ENCODE assay signal across 8 mouse cellular contexts in the genomic region with DNA sequence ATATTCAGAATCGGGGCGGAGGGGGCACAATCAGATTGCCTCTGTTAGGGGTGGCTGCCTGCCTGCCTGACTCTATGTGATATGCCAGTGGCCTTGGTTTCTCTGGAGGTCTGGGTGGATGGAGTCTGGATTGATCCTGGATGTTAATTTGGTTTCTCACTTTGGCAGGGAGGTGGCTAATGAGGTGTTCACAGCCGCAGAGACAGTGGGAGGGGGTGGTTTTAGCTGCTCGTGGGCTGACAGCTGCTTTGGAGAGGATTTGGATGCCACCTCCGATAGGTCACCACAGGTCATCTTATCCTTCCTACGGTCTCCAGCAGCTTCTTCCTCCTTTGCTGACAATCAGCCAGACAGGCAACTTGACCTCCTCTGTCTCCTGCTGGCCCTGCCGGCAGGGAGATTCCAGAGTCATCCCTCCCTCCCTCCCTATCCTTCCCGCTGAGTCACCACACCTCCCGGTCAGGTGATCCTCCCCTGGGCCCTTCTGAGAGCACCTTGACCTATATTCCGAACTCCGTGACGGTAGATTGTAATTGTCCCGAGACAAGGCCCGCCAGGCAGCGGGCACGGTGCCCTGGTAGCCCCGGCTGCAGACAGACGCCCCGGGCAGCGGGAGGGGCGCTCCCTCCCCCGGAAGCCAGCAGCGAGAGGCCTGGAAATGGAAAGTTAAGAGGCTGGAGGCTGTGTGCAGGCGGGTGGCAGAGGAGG. TPM values are rescaled to one million over a fixed set of nuclear protein-coding genes. Genes with fewer than 3 reads are reported as not detected.
DNase-seq lines count a peak whose midpoint lies in the region; ATAC-seq and TF ChIP-seq lines count a peak whose summit lies in the region.

No protein-coding gene starts in this region.

- TF ChIP-seq CTCF in intestine, postnatal 0 days (IDR thresholded peaks at IDR 0.05; ENCODE audit: low read depth) = no peak

- peak overlapping the region; percentile 65 for H3K27ac ChIP-seq in intestine, postnatal 0 days (ENCODE audit: low read depth, low read length)
- peak overlapping the region; percentile 82 for H3K27ac ChIP-seq in midbrain, embryonic 10.5 days (replicated peaks)

- peaks cover 4% of the 10 kb centered on the region for H3K4me1 ChIP-seq in intestine, postnatal 0 days (replicated peaks; ENCODE audit: control insufficient read depth, insufficient read depth, low read length)
- peaks cover 39% of the 10 kb centered on the region for H3K4me1 ChIP-seq in midbrain, embryonic 10.5 days

- peak; percentile 40 for ATAC-seq in granulocyte monocyte progenitor cell, adult 5-6 weeks (replicated peaks; ENCODE audit: poor library complexity, severe bottlenecking)
- peak; percentile 98 for ATAC-seq in intestine, postnatal 0 days

- no peaks in the 10 kb centered on the region for H3K9me3 ChIP-seq in intestine, postnatal 0 days (ENCODE audit: control insufficient read depth)
- H3K9me3 ChIP-seq in midbrain, embryonic 10.5 days (replicated peaks) = no peaks in the 10 kb centered on the region

- WGBS in intestine, postnatal 0 days = 2% methylated on average over 24 of the region's 24 CpGs
- 1% methylated on average over 24 of the region's 24 CpGs for WGBS in midbrain, embryonic 10.5 days

- peak overlapping the region; percentile 45 for H3K4me3 ChIP-seq in intestine, postnatal 0 days (ENCODE audit: low read depth, low read length)
- H3K4me3 ChIP-seq in midbrain, embryonic 10.5 days = peak overlapping the region; percentile 59

- no peaks in the 10 kb centered on the region for H3K36me3 ChIP-seq in intestine, postnatal 0 days (ENCODE audit: control insufficient read depth, insufficient read depth)
- no peaks in the 10 kb centered on the region for H3K36me3 ChIP-seq in midbrain, embryonic 10.5 days

- DNase-seq in adrenal gland, adult (ENCODE audit: inconsistent age in 2 of 2, low spot score in 1 of 2) = peak; percentile 93 to 97
- DNase-seq in embryo, embryonic 11 days = peak; percentile 70
- DNase-seq in left cerebral cortex, postnatal 4 days = peak; percentile 61
- DNase-seq in midbrain, embryonic 10.5 days (ENCODE audit: low spot score) = peak; percentile 72
- peak; percentile 87 for DNase-seq in skeletal muscle tissue, adult 2 months (ENCODE audit: low read depth, low spot score)
- DNase-seq in yolk sac, embryonic 10.5 days (ENCODE audit: low spot score) = peak; percentile 86

- intact Hi-C loops in left cerebral cortex, postnatal 4 days (cut with DNase I) = no loop called here

- H3K4me2 ChIP-seq in intestine, postnatal 0 days (replicated peaks; ENCODE audit: low read depth) = peak overlapping the region; percentile 73

- peak overlapping the region; percentile 59 for H3K9ac ChIP-seq in intestine, postnatal 0 days (ENCODE audit: low read depth, low read length)

- H3K27me3 ChIP-seq in intestine, postnatal 0 days (replicated peaks; ENCODE audit: control insufficient read depth, insufficient read depth, low read length) = no peaks in the 10 kb centered on the region
- peaks cover 32% of the 10 kb centered on the region for H3K27me3 ChIP-seq in midbrain, embryonic 10.5 days (ENCODE audit: low read depth, poor library complexity, severe bottlenecking)

RNA-seq across cellular contexts. Expression of gene Chd9, which starts 48.7 kb away (rescaled TPM):
- total RNA-seq in granulocyte monocyte progenitor cell, adult 5-6 weeks (2014; fragmentation: Nextera tagmentation) = 108 and 162 TPM in 2 replicates
- total RNA-seq in granulocyte monocyte progenitor cell, adult 5-6 weeks (2017) = 55.7 and 75.6 TPM in 2 replicates
- 234 and 236 TPM in 2 replicates for polyA plus RNA-seq in intestine, postnatal 0 days (2015; fragmentation: Nextera tagmentation; extraction: Ambion mirVana)
- 10 to 100 TPM; 83.3 to 85.0 TPM for total RNA-seq in left cerebral cortex, postnatal 4 days (2021)
- polyA plus RNA-seq in midbrain, embryonic 10.5 days (2016; fragmentation: Nextera tagmentation; extraction: Ambion mirVana) = 29.0 and 37.6 TPM in 2 replicates

RNA-seq across cellular contexts. Expression of gene Gm19935, which starts 59.7 kb away (rescaled TPM):
- total RNA-seq in granulocyte monocyte progenitor cell, adult 5-6 weeks (2014; fragmentation: Nextera tagmentation) = not detected in 2 replicates
- total RNA-seq in granulocyte monocyte progenitor cell, adult 5-6 weeks (2017) = not detected in 2 replicates
- polyA plus RNA-seq in intestine, postnatal 0 days (2015; fragmentation: Nextera tagmentation; extraction: Ambion mirVana) = 0.16 TPM in 1 of 2 replicates, not detected in the other
- 1 to 10 TPM; 1.1 to 1.3 TPM for total RNA-seq in left cerebral cortex, postnatal 4 days (2021)
- polyA plus RNA-seq in midbrain, embryonic 10.5 days (2016; fragmentation: Nextera tagmentation; extraction: Ambion mirVana) = not detected in 2 replicates

Comparison
In these comparisons a context has a peak if more than half of its experiments do, and no peak if none do; other contexts are left out.
1. Peak in every context shown above with its lines: DNase-seq, ATAC-seq, H3K4me3 ChIP-seq and H3K27ac ChIP-seq.